Mouse (Mus musculus) spleen, postnatal 10 days (tissue): ENCODE measurements at regions not wholly inside any gene's neighbourhood (a gene's known extent, or its start where the extent isn't known, plus 50 kb on each side); places are given as distances from the start of the nearest gene placed in this dataset.

Experiments used
- DNase-seq, 2 experiments: peaks; one replicate each; pipeline ENCODE4 v3.0.0; 2021 to 2022; ENCODE audit warnings: low spot score in 2 of 2

DNA sequence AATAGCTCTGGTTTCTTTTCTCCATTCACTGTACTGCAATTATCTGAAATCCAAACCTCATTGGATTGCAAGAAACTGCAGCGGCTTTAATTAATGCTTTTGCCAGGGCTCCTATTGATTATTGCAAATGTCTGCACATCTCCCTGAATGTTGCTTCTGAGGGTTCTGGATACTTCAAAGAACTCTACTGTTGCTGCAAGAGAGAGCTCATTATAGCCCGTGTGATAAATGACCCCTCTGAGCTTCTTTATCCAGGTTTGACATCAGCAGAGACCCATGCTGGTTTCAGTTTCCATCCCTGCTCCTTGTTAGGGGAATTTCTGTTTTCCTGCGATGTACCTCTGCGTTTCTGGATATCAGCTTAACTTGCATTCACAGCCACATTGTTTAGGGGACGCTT is 78.4 kb upstream of the Nav3 start:
- DNase-seq = no peak

GRCm38 (mm10) chr10:110542712-110543111 is 86.7 kb upstream of the Nav3 start:
- no peak for DNase-seq

GRCm38 (mm10) chr10:110548391-110548790 is 92.4 kb upstream of the Nav3 start:
- no peak for DNase-seq

DNA sequence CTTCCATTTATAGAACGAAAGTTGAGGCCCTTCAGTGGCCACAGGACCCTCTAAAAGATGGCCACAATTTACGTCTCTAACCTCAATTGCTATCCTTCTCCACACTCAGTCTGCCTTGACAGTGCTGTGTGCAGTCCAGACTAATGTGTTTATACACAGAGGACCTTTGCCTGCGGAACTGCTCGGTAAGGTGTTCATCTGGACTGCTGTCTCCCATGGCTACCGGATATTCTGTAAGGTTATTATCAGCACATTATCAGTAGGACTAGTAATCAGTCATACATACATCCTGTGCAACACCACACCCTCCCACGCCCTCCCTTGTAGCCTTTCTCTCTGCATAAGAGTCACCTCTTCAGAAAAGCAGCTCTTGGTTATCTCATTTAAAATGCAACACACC is 98.0 kb upstream of the Nav3 start:
- DNase-seq = no peak

DNA sequence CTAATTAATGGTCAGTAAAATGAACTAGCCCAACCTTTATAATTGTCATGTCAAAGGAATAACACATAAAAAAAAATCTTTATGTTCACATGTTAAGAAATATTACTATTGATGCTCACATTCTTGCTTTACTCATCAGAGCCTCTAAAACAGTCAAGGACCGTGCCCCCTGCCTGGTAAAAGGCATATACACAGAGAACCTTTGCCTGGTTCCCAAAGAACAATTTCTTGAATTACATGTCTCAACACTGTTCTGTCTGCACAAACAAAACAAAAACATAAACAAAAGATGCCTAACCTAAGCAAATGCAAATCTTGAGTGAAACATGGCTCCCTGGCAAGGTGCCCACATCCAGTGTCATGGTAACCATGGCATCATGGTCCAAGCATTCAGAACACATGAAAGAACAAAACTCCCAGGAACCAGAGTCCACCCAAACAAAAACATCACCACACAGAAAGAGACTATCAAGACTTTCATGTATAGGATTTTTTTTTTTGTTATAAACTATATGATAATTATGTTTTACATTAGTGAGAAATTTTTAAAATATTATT is 100.4 kb upstream of the Nav3 start:
- no peak for DNase-seq

DNA sequence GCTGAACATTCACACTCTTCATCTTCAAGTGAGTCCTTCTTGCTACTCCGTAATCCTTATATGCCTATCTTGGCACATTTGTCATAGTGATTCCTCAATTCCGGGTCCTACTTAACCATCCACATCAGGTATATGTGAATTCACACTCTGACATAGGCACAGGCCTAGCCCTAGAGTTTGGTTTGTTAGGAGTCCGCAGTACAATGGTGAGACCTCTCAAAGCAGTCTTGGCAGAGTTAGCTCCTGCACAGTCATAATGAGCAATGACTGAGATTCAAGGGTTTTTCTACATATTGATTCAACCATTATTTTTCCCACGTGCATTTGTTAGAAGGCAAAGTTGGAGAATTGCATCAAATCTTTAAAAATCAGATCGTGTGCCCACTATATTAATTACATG is 107.1 kb upstream of the Nav3 start:
- no peak for DNase-seq

DNA sequence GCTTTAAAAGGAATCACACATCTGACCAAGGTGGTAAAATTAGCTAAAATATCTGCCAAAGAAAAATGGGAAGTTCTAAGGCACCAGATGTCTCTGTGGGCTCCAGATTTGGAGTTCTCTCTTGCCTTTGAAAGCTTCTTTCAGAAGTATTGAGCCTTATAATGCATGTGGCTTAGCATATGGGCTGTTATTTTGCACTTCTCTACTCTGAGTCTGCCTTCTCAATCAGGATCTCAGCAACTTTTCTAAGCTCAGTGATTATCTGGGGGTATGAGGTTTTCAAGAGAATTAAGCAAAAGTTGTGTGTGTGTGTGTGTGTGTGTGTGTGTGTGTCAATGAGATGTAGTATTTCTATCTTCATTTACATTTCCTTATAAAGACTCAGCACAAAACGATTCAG is 107.6 kb upstream of the Nav3 start:
- no peak for DNase-seq

DNA sequence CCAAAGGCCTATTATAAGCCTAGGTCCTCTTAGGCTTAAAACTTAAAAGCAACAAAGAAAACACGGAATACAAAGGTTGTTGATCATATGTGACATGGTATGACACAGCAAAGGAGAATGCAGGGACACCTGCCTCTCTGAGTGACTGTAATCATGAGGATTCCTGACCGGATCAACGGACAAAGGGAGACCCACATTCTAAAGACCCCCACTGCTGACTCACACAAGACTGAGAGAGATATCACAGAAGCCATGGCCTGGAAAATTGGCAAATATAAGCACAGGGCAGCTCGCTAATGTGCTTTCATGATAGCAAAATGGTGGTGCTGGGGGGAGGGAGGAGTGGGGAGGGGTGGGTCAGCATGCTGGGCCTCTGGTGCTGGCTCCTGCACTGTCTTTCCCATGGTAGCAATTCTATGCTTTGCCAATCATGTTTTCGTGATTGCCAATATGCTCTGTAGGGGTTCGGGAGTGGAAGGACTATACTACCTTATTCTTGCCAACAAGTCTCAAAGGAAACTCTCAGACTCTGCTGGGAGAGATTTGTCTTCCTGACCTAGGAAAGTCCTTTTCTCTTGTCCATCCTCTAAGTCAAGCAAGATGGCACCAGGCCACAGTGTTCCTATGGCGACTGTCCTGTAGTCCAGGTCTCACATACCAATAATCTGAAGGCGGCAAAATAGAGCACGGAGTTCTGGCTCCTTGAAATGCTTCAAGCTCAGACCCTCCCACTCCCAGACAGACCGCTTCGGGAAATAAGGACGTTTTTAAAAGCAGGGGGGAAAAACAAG is 110.5 kb upstream of the Nav3 start:
- DNase-seq = no peak

DNA sequence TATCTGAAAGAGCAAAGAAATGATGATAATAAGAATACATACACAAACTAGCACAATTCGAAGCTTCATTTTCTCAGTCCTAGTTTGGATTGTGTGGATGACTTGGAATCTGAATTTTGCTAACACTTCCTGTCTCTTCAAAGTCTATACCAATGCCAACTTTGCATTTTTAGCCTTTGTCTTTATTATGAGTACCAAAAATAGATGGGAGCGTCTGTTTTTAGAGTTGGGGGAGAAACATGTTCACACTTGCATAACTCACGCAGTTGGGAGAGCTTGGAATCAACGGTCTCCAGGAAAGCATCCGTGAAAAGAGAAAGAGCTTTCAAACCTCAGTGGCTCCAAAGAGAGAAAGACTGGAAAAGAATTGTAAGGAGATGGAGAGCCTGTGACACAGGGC is 114.5 kb upstream of the Nav3 start:
- no peak for DNase-seq

- DNase-seq = no peak
Observed at GRCm38 (mm10) chr10:110571179-110571578, 115.2 kb upstream of the Nav3 start.

- DNase-seq = no peak
Observed at GRCm38 (mm10) chr10:110573530-110573929, 117.5 kb upstream of the Nav3 start.

- DNase-seq = no peak
Observed at GRCm38 (mm10) chr10:110586029-110586428, 130.0 kb upstream of the Nav3 start.

DNA sequence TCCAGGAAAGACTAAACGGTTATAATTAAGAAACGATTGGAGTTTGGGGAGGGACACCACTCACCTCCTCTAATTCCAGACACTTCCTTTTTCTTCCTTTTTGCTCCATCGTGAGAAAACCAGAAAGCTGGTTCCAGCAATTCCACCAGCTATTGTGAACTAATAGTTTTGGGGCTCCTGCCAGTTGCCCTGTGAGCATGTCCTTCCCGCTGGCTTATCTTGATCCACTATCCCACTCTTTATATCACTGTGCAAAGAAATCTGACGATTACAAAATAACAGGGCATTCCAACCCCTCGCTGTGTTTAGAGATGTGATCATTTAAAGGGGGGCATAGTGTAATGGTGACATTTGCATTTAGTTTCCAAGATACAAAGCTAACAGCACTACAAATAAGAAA is 130.5 kb upstream of the Nav3 start:
- no peak for DNase-seq

DNA sequence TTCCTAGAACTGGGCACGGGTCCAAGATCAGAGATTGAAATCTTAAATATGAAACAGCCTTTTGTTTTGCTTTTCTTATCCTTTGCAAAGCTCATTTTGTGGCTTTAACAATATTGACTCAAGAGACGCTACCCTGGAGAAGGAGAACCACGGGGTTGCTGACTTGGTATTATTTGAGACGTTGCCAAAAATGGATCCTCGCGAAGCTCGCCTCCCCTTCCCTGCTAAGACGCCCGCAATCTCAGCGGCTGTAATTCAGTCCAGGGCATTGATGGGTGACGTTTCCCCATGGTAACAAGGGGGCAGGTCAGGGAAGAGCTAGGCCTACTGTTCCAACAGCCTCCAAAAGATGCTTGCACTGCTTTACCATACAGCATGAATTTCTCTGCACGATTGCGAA is 131.5 kb upstream of the Nav3 start:
- no peak for DNase-seq

DNA sequence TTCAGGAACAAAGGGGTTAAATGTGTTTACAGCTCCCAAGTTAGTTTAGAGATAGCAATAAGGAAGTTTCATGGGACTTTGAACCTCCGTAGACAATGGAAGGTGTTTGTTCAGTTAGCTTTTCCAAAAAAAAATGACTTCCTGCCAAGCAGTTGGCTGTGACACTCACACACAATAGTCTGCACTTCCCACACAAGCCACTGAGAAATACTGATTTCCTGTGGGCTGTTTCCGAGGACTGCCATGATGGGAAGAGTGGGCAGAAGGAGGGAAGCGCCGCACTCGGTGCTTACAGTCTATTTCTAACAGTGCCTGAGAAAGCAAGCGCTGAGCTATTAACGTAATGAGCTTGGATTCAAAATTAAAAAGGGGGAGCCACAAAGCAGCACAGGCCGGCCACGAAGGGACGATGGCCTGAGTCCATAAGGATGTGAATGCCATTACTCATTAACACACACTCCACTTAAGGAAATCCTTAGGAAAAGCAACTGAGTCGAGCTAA is 144.4 kb upstream of the Nav3 start:
- no peak for DNase-seq

DNA sequence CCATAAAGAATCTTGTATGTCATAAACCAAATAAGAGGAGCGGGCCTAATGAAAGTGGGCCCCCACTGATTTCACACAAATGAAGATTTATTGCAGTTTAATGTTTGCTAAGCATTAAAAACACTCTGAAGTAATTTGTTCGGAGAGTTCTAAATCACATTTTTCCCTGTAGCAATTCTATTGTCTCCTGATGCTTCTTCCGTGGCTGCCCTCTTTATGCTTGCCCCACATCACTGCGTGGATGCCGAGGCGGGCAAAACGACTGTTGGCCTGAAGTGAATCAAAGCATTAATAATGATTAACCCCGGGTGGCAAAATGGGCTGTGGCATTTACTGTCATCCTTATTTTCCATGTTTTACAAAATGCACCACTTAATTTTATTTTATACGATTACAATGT is 134.9 kb upstream of the E2f7 start:
- no peak for DNase-seq

DNA sequence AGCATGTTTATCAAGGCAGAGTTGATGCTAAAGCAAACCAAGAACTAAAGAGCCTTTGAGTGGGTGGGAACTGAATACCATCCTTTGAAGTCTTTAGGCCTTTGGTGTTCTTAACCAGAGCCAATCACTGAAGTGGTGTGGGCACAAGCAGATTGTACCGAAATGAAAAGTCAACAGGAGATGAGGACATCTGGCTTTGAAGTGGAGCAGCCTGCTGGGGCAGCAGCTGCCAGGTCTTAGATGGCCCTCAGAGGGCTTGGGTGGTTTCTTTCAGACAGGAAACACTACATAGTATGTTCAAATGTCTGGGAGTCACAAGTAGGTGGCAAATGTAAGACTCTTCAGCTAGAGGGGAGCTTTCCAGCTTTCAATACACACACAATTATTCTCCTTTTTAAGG is 128.2 kb upstream of the E2f7 start:
- DNase-seq = no peak

GRCm38 (mm10) chr10:110619193-110619592 is 126.0 kb upstream of the E2f7 start:
- no peak for DNase-seq

GRCm38 (mm10) chr10:110625644-110626043 is 119.6 kb upstream of the E2f7 start:
- DNase-seq = no peak

GRCm38 (mm10) chr10:110640406-110640805 is 104.8 kb upstream of the E2f7 start:
- DNase-seq = no peak

DNA sequence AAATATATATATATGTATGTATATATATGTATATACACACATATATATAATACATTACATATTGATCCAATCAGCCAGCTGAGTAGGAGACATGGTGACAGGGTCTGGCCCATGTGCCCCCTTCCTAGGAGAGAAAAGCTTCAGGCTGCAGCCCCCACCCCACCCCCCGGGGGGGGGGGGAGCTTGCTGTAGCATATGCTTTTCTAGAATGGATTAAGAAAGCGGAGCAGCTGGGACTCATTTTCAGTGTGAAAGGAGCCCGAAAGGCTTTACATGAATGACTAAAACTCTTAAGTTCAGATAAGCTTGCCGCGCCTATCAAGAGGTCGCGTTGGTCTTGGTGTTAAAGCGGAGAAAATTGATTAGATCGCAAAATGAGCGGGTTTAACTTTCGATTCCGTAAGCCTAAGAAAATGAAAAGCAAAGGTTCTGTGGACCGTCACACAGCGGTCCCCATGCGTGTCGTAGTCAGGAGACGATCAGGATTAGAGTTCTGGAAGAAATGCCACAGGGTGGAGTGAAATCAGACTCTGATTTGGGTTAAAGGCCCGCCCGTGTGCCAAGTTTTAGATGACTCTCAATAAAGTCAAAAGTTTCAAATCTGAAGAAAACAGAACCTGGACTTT is 103.1 kb upstream of the E2f7 start:
- no peak for DNase-seq

DNA sequence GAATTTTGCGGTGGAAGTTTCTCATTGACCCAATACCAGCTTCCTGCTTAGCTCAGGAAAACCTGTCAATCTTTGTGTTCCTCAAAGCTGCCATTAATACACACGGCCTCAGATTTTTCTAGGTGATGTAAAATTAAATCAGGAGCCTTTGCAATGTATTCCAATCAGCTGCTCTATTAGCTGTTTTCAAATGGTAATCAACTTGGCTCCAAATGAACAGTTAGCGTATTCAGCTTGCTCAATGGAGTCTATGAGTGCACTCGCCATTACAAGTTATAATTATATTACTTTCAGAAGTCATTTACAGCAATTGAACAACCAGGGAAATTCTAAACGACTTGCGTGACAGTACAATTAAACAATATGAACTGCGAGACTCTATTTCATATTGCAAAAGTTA is 97.6 kb upstream of the E2f7 start:
- no peak for DNase-seq

- DNase-seq = no peak
Observed at GRCm38 (mm10) chr10:110650107-110650506, 95.1 kb upstream of the E2f7 start.
